Mouse (Mus musculus) heart, postnatal 0 days (tissue): ENCODE measurements around the gene Dnajc3. TPM values are rescaled to one million over a fixed set of nuclear protein-coding genes. Genes with fewer than 3 reads are reported as not detected.
A peak's percentile ranks its signal among the peaks of the same experiment; 100 is the strongest.

Experiments used
- ATAC-seq: fragments of 200-750 bp; cut with Nextera tagmentation; 2 replicates; pipeline ENCODE4 v1.8.0; 2017; ENCODE audit warnings: low read depth, moderate number of reproducible peaks, moderate library complexity; ENCODE audit not compliant: insufficient read depth
- DNase-seq: peaks from one replicate; pipeline ENCODE4 v3.0.0-alpha.2; 2016; ENCODE audit warnings: low spot score
- H3K27ac ChIP-seq: fragments of 300-500 bp; sonication (generic); 2 replicates; pipeline ENCODE4 v1.5.1; 2014; ENCODE audit warnings: low read depth, mild to moderate bottlenecking
- H3K27me3 ChIP-seq: fragments of 300-500 bp; sonication (generic); 2 replicates; pipeline ENCODE4 v1.6.1; 2014; ENCODE audit warnings: low read length, mixed read lengths; ENCODE audit not compliant: control insufficient read depth, insufficient read depth
- H3K36me3 ChIP-seq: fragments of 300-500 bp; sonication (generic); replicated peaks from 2 replicates; pipeline ENCODE4 v1.6.1; 2014; ENCODE audit warnings: low read length, mixed read lengths; ENCODE audit not compliant: control insufficient read depth, insufficient read depth
- H3K4me1 ChIP-seq: fragments of 300-500 bp; sonication (generic); 2 replicates; pipeline ENCODE4 v1.6.1; 2014; ENCODE audit warnings: antibody characterized with exemption; ENCODE audit not compliant: control insufficient read depth, insufficient read depth
- H3K4me2 ChIP-seq: fragments of 300-500 bp; sonication (generic); 2 replicates; pipeline ENCODE4 v1.6.1; 2014; ENCODE audit warnings: low read depth, mild to moderate bottlenecking, low read length, moderate library complexity
- H3K4me3 ChIP-seq: fragments of 300-500 bp; sonication (generic); 2 replicates; pipeline ENCODE4 v1.5.1; 2014; ENCODE audit warnings: low read depth, low read length
- H3K9ac ChIP-seq: fragments of 300-500 bp; sonication (generic); replicated peaks from 2 replicates; pipeline ENCODE4 v1.6.1; 2014; ENCODE audit warnings: low read depth, low read length, mixed read lengths
- H3K9me3 ChIP-seq: fragments of 300-500 bp; sonication (generic); replicated peaks from 2 replicates; pipeline ENCODE4 v1.6.1; 2016; ENCODE audit warnings: low read length; ENCODE audit not compliant: control insufficient read depth
- CTCF ChIP-seq: IDR thresholded peaks from 2 replicates; pipeline ENCODE4 v1.5.1; 2016; ENCODE audit warnings: antibody characterized with exemption, control low read depth, low read depth
- EP300 ChIP-seq: IDR thresholded peaks from 2 replicates; pipeline ENCODE4 v1.6.1; 2016; ENCODE audit warnings: antibody characterized with exemption, low read depth
- WGBS: fragments of 180-500 bp; shearing (Covaris S2); extraction: QIAGEN DNeasy Blood & Tissue Kit; methylation state at CpG from one replicate; pipeline ENCODE4 v1.1.7; 2014; 5-methylcytosine and 5-hydroxymethylcytosine counted together
- polyA plus RNA-seq: library from polyadenylated mRNA; unstranded; fragments of >200 nt; fragmentation: Nextera tagmentation; extraction: Ambion mirVana; gene quantifications from 2 replicates; pipeline ENCODE4 v1.2.1, GENCODE M21; 2015
- total RNA-seq: library from RNA; depleted of rRNA; stranded (reverse); fragments of >200 nt; gene quantifications from 2 replicates; pipeline ENCODE4 v1.2.3, GENCODE M21; 2014; ENCODE audit warnings: low replicate concordance

Gene Dnajc3
- total and polyA plus RNA-seq, 2 experiments from 2014 or later: 15.6 to 17.2 TPM

- no peak for TF ChIP-seq EP300
- no peak for TF ChIP-seq CTCF
- no peaks in the 10 kb centered on the region for H3K4me1 ChIP-seq
- H3K9me3 ChIP-seq: no peaks in the 10 kb centered on the region
- 68% methylated on average over 2 of the region's 2 CpGs for WGBS
- H3K9ac ChIP-seq: no peak overlapping the region
- H3K4me3 ChIP-seq: no peak overlapping the region
- no peak overlapping the region for H3K4me2 ChIP-seq
- ATAC-seq (no peak), DNase-seq (no peak)
- no peak overlapping the region for H3K27ac ChIP-seq
- H3K36me3 ChIP-seq: no peaks in the 10 kb centered on the region
- 0 out of 2 replicates have a peak, but pooled peaks cover 4% of the 10 kb centered on the region for H3K27me3 ChIP-seq
Measured at GRCm38 (mm10) chr14:118930777-118931176, 7.0 kb upstream of the Dnajc3 start.

DNA sequence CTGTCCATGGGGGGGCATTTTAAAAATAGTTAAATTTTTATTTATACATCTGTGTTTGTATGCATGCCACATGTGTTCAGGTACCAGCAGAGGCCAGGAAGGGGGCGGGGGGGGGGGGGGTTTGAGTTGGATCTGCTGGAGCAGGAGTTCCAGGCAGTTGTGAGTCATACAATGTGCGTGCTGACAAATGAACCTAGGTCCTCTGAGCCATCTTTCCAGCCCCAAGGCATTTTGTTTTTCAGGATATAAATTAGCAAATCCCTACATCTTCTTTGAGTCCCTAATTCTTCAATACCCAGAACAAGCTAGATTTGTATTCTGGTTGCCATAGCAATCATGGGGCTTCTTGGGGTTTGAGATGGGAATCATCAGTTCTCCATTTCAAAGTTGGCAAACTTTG lies 6.6 kb upstream of the Dnajc3 start:
- 82% methylated on average over 1 of the region's 2 CpGs for WGBS
- Histone ChIP-seq H3K9ac (no peak overlapping the region), H3K4me2 (no peak overlapping the region), H3K4me3 (no peak overlapping the region), H3K27me3 (no peaks in the 10 kb centered on the region), H3K4me1 (no peaks in the 10 kb centered on the region), H3K36me3 (no peaks in the 10 kb centered on the region), H3K9me3 (no peaks in the 10 kb centered on the region), H3K27ac (no peak overlapping the region)
- no peak for TF ChIP-seq EP300
- no peak for TF ChIP-seq CTCF
- ATAC-seq: no peak
- no peak for DNase-seq

- no peak overlapping the region for H3K27ac ChIP-seq
- H3K9me3 ChIP-seq: no peaks in the 10 kb centered on the region
- TF ChIP-seq CTCF (no peak), EP300 (no peak)
- no peak overlapping the region for H3K4me3 ChIP-seq
- H3K4me1 ChIP-seq: 0 out of 2 replicates have a peak, but pooled peaks cover 6% of the 10 kb centered on the region
- no peak overlapping the region for H3K9ac ChIP-seq
- no peak overlapping the region for H3K4me2 ChIP-seq
- no peaks in the 10 kb centered on the region for H3K36me3 ChIP-seq
- no peak for ATAC-seq
- WGBS: 43% methylated on average over 8 of the region's 8 CpGs
- no peak for DNase-seq
- H3K27me3 ChIP-seq: no peaks in the 10 kb centered on the region
Measured at GRCm38 (mm10) chr14:118932956-118933355, 4.8 kb upstream of the Dnajc3 start.

- DNase-seq (no peak), ATAC-seq (no peak)
- Histone ChIP-seq H3K4me3 (no peak overlapping the region), H3K4me1 (peaks cover 15% of the 10 kb centered on the region), H3K27me3 (no peaks in the 10 kb centered on the region), H3K27ac (no peak overlapping the region), H3K36me3 (no peaks in the 10 kb centered on the region), H3K4me2 (no peak overlapping the region), H3K9ac (no peak overlapping the region), H3K9me3 (no peaks in the 10 kb centered on the region)
- 78% methylated on average over 9 of the region's 9 CpGs for WGBS
- no peak for TF ChIP-seq EP300
Measured at GRCm38 (mm10) chr14:118934686-118935085, 3.1 kb upstream of the Dnajc3 start.

- no peak for DNase-seq
- no peak for ATAC-seq
- H3K27ac ChIP-seq: no peak overlapping the region
- H3K36me3 ChIP-seq: no peaks in the 10 kb centered on the region
- H3K4me3 ChIP-seq: no peak overlapping the region
- no peaks in the 10 kb centered on the region for H3K9me3 ChIP-seq
- H3K27me3 ChIP-seq: no peaks in the 10 kb centered on the region
- TF ChIP-seq EP300: no peak
- TF ChIP-seq CTCF: no peak
- peaks cover 17% of the 10 kb centered on the region for H3K4me1 ChIP-seq
- WGBS: 78% methylated on average over 3 of the region's 3 CpGs
- H3K4me2 ChIP-seq: no peak overlapping the region
- no peak overlapping the region for H3K9ac ChIP-seq
Measured at GRCm38 (mm10) chr14:118936236-118936635, 1.5 kb upstream of the Dnajc3 start.

- Histone ChIP-seq H3K36me3 (no peaks in the 10 kb centered on the region), H3K4me1 (peaks cover 17% of the 10 kb centered on the region), H3K9me3 (no peaks in the 10 kb centered on the region), H3K4me3 (peak overlapping the region; percentile 99), H3K27ac (peak overlapping the region; percentile 73), H3K4me2 (peak overlapping the region; percentile 72), H3K27me3 (no peaks in the 10 kb centered on the region), H3K9ac (peak overlapping the region; percentile 41)
- DNase-seq (no peak), ATAC-seq (no peak)
- 38% methylated on average over 4 of the region's 4 CpGs for WGBS
- TF ChIP-seq CTCF: no peak
- TF ChIP-seq EP300: no peak
Measured at GRCm38 (mm10) chr14:118936952-118937351, 824 bp upstream of the Dnajc3 start.
